Mouse (Mus musculus) cerebral cortex, adult 2 months (tissue): ENCODE data around the gene Bin2.

Experiments
- WGBS: fragments of 180-500 bp; shearing (Covaris S2); methylation state at CpG from one replicate; pipeline ENCODE4 v1.1.7; 2018; 5-methylcytosine and 5-hydroxymethylcytosine counted together

The Bin2 gene

GRCm38 (mm10) chr15:100619200-100619599 lies 50.2 kb downstream of the Bin2 start:
- 74% methylated on average over 7 of the region's 7 CpGs for WGBS

GRCm38 (mm10) chr15:100616221-100616620 lies 53.1 kb downstream of the Bin2 start:
- WGBS: under 1% methylated on average over 19 of the region's 19 CpGs

GRCm38 (mm10) chr15:100615825-100616220 lies 53.5 kb downstream of the Bin2 start:
- under 1% methylated on average over 43 of the region's 43 CpGs for WGBS

- WGBS: under 1% methylated on average over 96 of the region's 99 CpGs
Observed at GRCm38 (mm10) chr15:100614996-100615824, 54.1 kb downstream of the Bin2 start, which contains the start of gene Dazap2. TSS of gene Dazap2 (plus strand) at chr15:100615349.

GRCm38 (mm10) chr15:100614218-100614995 lies 54.9 kb downstream of the Bin2 start:
- WGBS: 6% methylated on average over 43 of the region's 43 CpGs

GRCm38 (mm10) chr15:100613584-100613983 lies 55.8 kb downstream of the Bin2 start:
- 5% methylated on average over 16 of the region's 16 CpGs for WGBS

- WGBS: 78% methylated on average over 2 of the region's 2 CpGs
Observed at GRCm38 (mm10) chr15:100612432-100612831, 56.9 kb downstream of the Bin2 start.

GRCm38 (mm10) chr15:100611951-100612350 lies 57.4 kb downstream of the Bin2 start:
- 78% methylated on average over 7 of the region's 7 CpGs for WGBS

- 89% methylated on average over 8 of the region's 8 CpGs for WGBS
Observed at GRCm38 (mm10) chr15:100606677-100607076, 62.7 kb downstream of the Bin2 start.

GRCm38 (mm10) chr15:100601669-100602068 lies 67.7 kb downstream of the Bin2 start:
- 45% methylated on average over 3 of the region's 3 CpGs for WGBS

GRCm38 (mm10) chr15:100600696-100601272 lies 68.6 kb downstream of the Bin2 start:
- 59% methylated on average over 21 of the region's 21 CpGs for WGBS

- WGBS: 4% methylated on average over 34 of the region's 35 CpGs
Observed at GRCm38 (mm10) chr15:100600047-100600695, 69.2 kb downstream of the Bin2 start.

GRCm38 (mm10) chr15:100599276-100600046 lies 69.9 kb downstream of the Bin2 start, which contains the start of gene Pou6f1:
TSS of gene Pou6f1 (minus strand) at chr15:100599984.
- under 1% methylated on average over 73 of the region's 76 CpGs for WGBS

- 3% methylated on average over 12 of the region's 12 CpGs for WGBS
Observed at GRCm38 (mm10) chr15:100598883-100599275, 70.5 kb downstream of the Bin2 start.

- WGBS: 42% methylated on average over 9 of the region's 9 CpGs
Observed at GRCm38 (mm10) chr15:100598287-100598882, 71.0 kb downstream of the Bin2 start.

- WGBS: 86% methylated on average over 6 of the region's 6 CpGs
Observed at GRCm38 (mm10) chr15:100592817-100593216, 76.5 kb downstream of the Bin2 start.
